Mouse (Mus musculus): ENCODE measurements around the gene Mical1.

The Mical1 gene

DNA sequence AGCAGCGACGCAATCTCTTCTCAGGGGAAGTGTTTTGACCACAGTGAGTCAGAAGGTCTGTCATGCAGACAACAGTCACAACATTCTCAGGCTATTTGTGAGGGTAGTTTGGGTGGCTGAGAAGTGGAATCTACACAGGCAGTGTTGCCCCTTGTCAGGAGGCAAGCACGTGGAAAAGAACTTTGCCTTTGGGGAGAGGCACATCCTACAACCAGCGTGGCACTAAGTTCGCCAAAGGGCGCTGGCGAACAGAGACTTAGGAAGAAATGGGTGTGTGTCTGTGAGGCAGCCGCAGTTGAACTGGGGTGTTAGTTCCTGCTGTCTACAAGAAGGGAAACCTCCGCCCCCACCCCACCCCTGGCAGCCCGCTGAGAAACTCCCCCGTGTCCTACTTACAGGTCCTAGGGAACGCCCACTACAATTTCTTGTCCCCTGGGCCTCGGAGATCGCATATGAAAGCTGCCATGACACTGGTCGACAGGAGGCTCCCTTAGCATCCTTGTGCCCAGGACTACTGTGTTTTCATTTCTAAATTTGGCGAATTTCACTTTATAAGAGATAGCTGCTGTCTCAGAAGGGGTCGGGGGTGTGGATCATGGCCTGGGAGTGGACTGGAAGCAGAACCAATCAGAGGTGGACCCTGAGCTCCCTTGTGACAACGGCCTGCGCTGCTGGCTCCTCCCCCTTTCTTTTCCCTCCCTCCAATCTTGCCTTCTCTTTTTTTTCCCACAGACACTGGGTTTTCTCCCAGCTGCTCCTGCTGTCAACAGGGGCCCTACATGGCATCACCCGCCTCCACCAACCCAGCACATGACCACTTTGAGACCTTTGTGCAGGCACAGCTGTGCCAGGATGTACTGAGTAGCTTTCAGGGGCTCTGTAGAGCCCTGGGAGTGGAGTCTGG is 1.4 kb downstream of the Mical1 start:
- peak; percentile 70 for DNase-seq

DNA sequence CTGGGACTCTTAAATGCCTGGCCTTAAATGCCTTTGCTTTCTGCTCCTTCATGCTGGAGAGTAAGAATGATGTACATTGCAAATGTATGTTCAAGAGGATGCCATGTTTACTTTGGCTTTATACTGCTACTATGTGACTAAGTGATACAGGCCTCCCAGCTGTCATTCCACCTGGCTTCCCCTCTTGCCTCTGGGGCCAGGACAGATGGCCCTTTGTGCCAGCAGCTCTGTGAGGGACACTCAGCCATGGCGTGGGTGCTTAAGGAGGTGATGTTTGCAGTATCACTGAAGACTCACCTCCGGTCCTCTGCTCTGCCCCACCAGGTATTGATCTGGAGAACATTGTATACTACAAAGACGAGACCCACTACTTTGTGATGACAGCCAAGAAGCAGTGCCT is 3.8 kb downstream of the Mical1 start:
- DNase-seq = no peak

GRCm38 (mm10) chr10:41480938-41481880 is 5.1 kb downstream of the Mical1 start:
- DNase-seq = no peak

GRCm38 (mm10) chr10:41482446-41482845 is 6.3 kb downstream of the Mical1 start:
- DNase-seq = no peak

- DNase-seq = no peak
Measured at GRCm38 (mm10) chr10:41485778-41486177, 9.7 kb downstream of the Mical1 start.

DNA sequence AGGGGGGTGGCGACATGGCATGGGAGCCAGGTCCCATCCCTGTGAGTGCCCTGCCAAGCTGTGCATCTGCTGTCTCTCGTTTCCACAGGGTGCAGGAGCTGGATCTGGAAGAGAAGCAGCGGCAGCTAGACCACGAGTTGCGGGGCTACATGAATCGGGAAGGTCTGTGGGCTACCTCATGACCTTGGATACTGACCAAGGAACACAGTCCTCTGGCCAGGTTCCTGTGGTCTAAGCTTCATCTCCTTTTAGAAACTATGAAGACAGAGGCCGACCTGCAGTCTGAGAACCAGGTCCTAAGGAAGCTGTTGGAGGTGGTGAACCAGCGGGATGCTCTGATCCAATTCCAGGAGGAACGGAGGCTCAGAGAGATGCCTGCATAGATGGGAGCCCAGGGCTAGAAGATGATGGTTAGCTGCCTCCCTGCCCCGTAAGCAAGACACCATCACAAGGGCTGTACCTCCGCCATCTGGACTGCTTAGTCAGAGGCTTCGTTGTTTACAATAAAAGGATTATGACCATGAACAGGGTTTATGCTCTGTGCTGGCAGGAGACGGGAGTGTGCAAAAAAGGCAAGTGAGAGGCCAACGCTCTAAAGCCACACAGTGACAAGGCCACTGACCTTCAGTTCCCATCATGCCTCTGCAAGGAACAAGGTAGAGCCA is 10.5 kb downstream of the Mical1 start:
- DNase-seq = no peak

DNA sequence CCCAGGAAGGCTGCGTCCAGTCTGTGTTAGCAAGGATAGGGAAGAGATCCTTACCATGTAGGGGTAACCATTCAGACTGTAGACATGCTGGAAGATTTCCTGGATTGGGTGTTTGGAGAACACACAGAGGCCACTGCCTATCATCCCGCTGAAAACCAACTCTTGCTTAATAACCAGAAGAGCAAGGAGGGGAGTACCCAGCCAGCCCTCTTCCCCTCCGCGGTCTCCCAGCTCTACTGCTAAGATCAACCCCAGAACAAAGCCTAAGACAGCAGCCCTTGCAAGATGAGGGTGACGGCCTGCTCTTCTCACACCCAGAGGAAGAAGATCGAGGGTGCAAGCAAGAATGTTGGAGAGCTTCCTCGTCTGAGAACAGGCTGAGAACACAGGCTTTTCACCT is 12.8 kb downstream of the Mical1 start:
- DNase-seq = no peak

DNA sequence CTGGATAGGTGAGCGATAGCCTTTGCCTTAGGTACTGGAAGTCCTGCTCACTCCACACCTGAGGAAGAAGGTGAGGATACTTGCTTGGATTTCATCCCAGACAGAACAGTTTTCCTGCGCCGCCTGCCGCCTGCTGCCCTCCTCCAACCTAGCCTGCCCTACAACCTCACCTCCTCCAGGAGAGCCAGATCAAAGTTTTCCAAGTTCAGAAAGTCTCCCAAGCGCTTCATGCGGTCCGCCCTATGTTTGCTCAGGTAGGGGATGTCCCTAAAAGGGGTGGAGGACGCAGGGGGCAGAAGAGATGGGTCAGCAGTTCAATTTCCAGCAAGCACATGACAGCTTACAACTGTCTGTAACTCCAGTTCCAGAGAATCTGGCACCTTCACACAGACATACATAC is 13.2 kb downstream of the Mical1 start:
- DNase-seq = no peak

DNA sequence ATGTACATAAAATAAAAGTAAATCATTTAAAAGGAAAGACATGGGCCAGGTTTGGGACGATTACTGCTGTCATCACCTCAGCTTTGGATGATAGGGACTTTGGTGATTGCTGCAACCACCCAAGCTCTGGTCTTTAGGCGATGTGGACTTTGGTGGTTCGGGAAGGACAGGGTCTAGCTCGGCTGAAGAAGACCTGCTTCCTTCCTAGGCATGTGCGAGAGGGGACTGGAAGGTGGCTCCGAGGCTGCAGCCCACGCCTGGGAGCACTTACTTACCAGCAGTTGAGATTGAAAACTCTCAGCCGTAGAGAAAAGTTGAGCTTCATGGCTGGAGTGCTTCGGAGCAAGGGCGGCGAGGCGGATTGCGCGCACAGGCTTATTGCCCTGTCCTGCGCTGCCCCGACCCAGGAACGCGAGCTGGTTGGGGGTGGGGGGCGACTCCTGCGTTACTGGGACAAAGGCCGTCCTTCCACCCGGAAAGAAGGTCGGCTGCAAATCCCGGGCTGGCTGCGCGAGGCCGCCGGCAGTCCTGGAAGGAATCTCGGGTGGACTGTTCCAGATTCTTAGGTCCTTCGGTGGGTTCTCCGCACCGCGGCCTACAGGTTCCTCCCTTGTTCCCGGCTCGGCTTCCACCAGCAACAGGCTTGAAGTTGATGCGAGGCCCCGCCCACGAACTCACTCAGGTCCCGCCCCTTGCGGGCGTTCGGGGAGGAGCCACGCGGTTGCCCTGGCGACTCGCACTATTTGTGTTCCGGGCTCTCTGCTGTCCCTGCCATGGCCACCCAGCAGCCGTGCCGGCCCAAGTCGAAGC is 13.8 kb downstream of the Mical1 start, which contains the start of the genes Smpd2 and Ppil6:
Gene Smpd2 (minus strand): TSS at position 662 of the 810 bp plus-strand sequence.
Gene Ppil6 (plus strand): TSS at position 732 of the 810 bp plus-strand sequence.
- DNase-seq = peak; percentile 97

GRCm38 (mm10) chr10:41490518-41490873 is 14.4 kb downstream of the Mical1 start:
- DNase-seq = no peak

DNA sequence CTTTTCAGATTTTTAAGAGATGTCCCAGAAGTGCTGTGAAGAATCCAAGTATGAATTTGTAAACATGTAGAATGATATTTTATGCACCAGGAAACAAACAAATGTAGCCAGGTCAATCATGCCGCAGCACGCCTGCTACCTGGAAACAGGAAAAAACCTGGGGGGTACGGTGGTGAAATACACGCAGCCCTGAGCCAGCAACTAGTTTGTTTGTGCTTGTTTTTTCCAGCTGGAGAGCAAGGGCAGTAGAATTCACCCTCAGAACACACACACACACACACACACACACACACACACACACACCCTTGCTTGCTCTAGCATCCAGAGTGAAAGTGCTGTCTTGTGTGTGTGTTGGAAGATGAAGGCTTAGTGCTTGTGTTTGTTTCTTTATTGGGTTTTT is 15.0 kb downstream of the Mical1 start:
- peak in 1 of 2 experiments; percentile 12 for DNase-seq

GRCm38 (mm10) chr10:41500941-41501340 is 24.8 kb downstream of the Mical1 start:
- DNase-seq = no peak

DNA sequence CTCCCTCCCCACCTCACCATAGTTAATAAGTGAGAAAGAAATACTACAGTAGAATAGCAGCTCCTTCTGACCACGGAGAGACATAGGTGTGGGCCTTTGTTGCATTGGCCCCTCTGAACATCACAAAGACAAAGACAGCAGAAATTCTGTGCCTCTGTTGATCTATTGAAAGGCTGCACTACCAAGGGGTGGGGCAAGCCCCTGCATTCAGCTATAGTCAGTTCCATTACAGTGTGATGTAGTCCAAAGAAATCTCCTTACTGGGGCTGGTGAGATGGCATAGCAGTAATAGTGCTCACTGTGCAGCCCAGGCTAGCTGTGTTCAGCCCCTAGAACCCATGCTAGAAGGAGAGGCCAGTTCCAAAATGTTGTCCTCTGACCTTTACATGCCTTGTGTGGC is 28.9 kb downstream of the Mical1 start:
- no peak for DNase-seq

- DNase-seq = peak; percentile 58 to 65
Measured at GRCm38 (mm10) chr10:41505446-41505845, 29.3 kb downstream of the Mical1 start.

GRCm38 (mm10) chr10:41509160-41509559 is 33.0 kb downstream of the Mical1 start:
- peak; percentile 60 to 63 for DNase-seq

- DNase-seq = no peak
Measured at GRCm38 (mm10) chr10:41514301-41514700, 38.2 kb downstream of the Mical1 start.

GRCm38 (mm10) chr10:41514921-41515320 is 38.8 kb downstream of the Mical1 start:
- DNase-seq = no peak

DNA sequence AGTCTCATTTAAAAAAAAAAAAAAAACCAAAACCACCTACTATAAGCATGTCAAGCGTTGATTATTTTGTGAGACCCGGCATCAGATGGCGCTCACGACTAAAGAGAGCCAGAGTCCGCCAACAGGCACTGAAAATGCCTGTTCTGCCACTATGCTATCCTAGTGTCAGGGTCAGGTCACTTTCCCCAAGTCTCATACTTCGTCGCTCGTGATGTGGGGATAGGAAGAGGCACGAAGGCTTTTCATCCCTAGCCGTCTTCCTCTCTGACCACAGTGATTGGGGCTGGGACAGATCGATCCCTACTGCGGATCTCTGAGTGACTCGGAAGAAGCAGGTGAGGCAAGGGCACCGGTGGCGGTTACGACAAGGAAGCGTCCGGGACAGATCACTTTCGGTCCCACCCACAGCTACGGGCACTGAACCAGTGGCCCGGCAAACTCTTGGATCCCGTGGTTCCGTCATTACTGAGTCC is 42.4 kb downstream of the Mical1 start:
- DNase-seq = peak; percentile 84 to 87

DNA sequence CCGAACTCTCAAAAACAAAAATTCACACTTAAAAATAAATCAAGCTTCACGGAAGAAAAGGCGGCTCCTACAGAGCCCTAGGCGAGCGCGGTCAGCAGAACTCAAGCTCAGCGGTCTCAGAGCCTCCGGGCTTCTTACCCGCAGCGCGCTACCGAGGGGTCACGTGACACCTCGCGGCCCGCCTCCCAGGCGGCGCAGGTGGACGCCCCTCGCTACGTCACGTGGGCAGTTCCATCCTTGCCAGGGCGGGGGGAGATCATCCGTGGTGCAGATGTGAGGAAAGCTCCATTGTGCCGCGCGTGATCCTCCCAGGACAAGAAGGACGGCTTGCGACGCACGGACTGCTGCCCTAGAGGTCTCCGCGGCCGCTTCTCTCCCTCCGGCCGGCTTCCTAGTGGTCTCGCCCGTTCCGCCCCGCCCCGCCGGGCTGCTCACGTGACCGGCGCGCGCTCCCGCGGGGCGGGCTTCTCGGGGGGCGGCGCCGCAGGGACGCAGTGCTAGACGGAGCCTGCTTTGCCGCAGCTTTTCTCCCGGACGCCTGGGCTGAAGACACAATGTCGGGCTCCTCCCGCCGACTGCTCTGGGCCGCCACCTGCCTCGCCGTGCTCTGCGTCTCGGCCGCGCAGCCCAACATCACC is 43.0 kb downstream of the Mical1 start, which contains the start of gene Cd164:
Gene Cd164 (plus strand): TSS at position 434 of the 638 bp plus-strand sequence.
- peak; percentile 93 to 95 for DNase-seq

- DNase-seq = peak; percentile 70 to 77
Measured at GRCm38 (mm10) chr10:41519640-41520409, 43.7 kb downstream of the Mical1 start.

GRCm38 (mm10) chr10:41520410-41520673 is 44.2 kb downstream of the Mical1 start:
- no peak for DNase-seq
